Mouse (Mus musculus) heart, postnatal 14 days (tissue): ENCODE measurements around the gene Stxbp1. TPM values are rescaled to one million over a fixed set of nuclear protein-coding genes. Genes with fewer than 3 reads are reported as not detected.
A peak's percentile ranks its signal among the peaks of the same experiment; 100 is the strongest.

Experiments used
- DNase-seq, 2 experiments: peaks; one replicate each; pipeline ENCODE4 v3.0.0; 2021 to 2022
- intact Hi-C: fragments of 180-260 bp; cut with DNase I; formaldehyde crosslinking; loops from one replicate; pipeline ENCODE4 v1.15.1; 2025
- total RNA-seq, 2 experiments: library from RNA; stranded (reverse); gene quantifications; 2 replicates each; pipeline ENCODE4 v1.2.3; 2021

The Stxbp1 gene
- total RNA-seq, 2 experiments from 2014 or later, result 19.5 to 22.7 TPM

- intact Hi-C loops, result no loop called here
- peak; percentile 74 to 78 for DNase-seq
Measured at GRCm38 (mm10) chr2:32846101-32846804, 792 bp downstream of the Stxbp1 start.

GRCm38 (mm10) chr2:32845572-32846100 is 1.4 kb downstream of the Stxbp1 start:
- intact Hi-C loops, result no loop called here
- no peak for DNase-seq

GRCm38 (mm10) chr2:32842558-32842957 is 4.5 kb downstream of the Stxbp1 start:
- intact Hi-C loops, result no loop called here
- DNase-seq, result no peak

GRCm38 (mm10) chr2:32841099-32841498 is 5.9 kb downstream of the Stxbp1 start:
- intact Hi-C loops, result loop anchor here (2.0 kb wide), 1 partner anchor 16 kb away; no protein-coding TSS in a partner anchor
- DNase-seq, result no peak

- intact Hi-C loops, result no loop called here
- DNase-seq, result no peak
Measured at GRCm38 (mm10) chr2:32839261-32839660, 7.8 kb downstream of the Stxbp1 start.

- no peak for DNase-seq
- intact Hi-C loops, result no loop called here
Measured at GRCm38 (mm10) chr2:32838147-32838884, 8.7 kb downstream of the Stxbp1 start.

- DNase-seq, result no peak
- intact Hi-C loops, result no loop called here
Measured at GRCm38 (mm10) chr2:32835588-32835987, 11.5 kb downstream of the Stxbp1 start.

GRCm38 (mm10) chr2:32834496-32834895 is 12.5 kb downstream of the Stxbp1 start:
- DNase-seq, result peak; percentile 59 to 60

GRCm38 (mm10) chr2:32828979-32829676 is 17.9 kb downstream of the Stxbp1 start:
- no peak for DNase-seq
- intact Hi-C loops, result no loop called here

More at GRCm38 (mm10) chr2:32834496-32834895, 12.5 kb downstream of the Stxbp1 start:
- intact Hi-C loops, result no loop called here

- intact Hi-C loops, result loop anchor here (2.0 kb wide), 1 partner anchor 15 kb away; no protein-coding TSS in a partner anchor
- no peak for DNase-seq
Measured at GRCm38 (mm10) chr2:32825796-32826195, 21.2 kb downstream of the Stxbp1 start.

GRCm38 (mm10) chr2:32824778-32825177 is 22.3 kb downstream of the Stxbp1 start:
- intact Hi-C loops, result loop anchor here (2.0 kb wide), 1 partner anchor 16 kb away; no protein-coding TSS in a partner anchor
- no peak for DNase-seq

- DNase-seq, result no peak
- intact Hi-C loops, result loop anchor here (2.0 kb wide), 1 partner anchor 17 kb away; no protein-coding TSS in a partner anchor
Measured at GRCm38 (mm10) chr2:32824181-32824580, 22.9 kb downstream of the Stxbp1 start.

- no peak for DNase-seq
- intact Hi-C loops, result loop anchor here (2.0 kb wide), 1 partner anchor 17 kb away; no protein-coding TSS in a partner anchor
Measured at GRCm38 (mm10) chr2:32823579-32824154, 23.4 kb downstream of the Stxbp1 start.

GRCm38 (mm10) chr2:32823153-32823552 is 23.9 kb downstream of the Stxbp1 start:
- DNase-seq, result no peak
- intact Hi-C loops, result no loop called here

- no peak for DNase-seq
- intact Hi-C loops, result no loop called here
Measured at GRCm38 (mm10) chr2:32822643-32823042, 24.4 kb downstream of the Stxbp1 start.

GRCm38 (mm10) chr2:32821041-32821802 is 25.8 kb downstream of the Stxbp1 start:
- peak; percentile 49 to 51 for DNase-seq
- intact Hi-C loops, result loop anchor here (1.0 kb wide), 1 partner anchor 33 kb away; no protein-coding TSS in a partner anchor

GRCm38 (mm10) chr2:32818208-32818607 is 28.8 kb downstream of the Stxbp1 start:
- intact Hi-C loops, result no loop called here
- DNase-seq, result no peak

GRCm38 (mm10) chr2:32817589-32817988 is 29.5 kb downstream of the Stxbp1 start:
- intact Hi-C loops, result no loop called here
- DNase-seq, result no peak

- intact Hi-C loops, result no loop called here
- DNase-seq, result no peak
Measured at GRCm38 (mm10) chr2:32816946-32817581, 30.0 kb downstream of the Stxbp1 start.
